Mouse (Mus musculus) bone marrow macrophage, adult 2 months (primary cell): Measurements from ENCODE around the gene Epsti1. TPM values are rescaled to one million over a fixed set of nuclear protein-coding genes. Genes with fewer than 3 reads are reported as not detected.

Experiments used
- H3K27ac ChIP-seq: 2 replicates; pipeline ENCODE4 v1.5.1; 2012; ENCODE audit warnings: low read depth, low read length; ENCODE audit not compliant: insufficient read depth
- H3K4me1 ChIP-seq: 2 replicates; pipeline ENCODE4 v1.6.1; 2012; ENCODE audit warnings: low read length; ENCODE audit not compliant: control insufficient read depth, insufficient read depth
- H3K4me3 ChIP-seq: 2 replicates; pipeline ENCODE4 v1.5.1; 2012; ENCODE audit warnings: mild to moderate bottlenecking, low read length, moderate library complexity; ENCODE audit not compliant: insufficient read depth
- CTCF ChIP-seq: IDR thresholded peaks from 2 replicates; pipeline ENCODE4 v1.5.1; 2012; ENCODE audit warnings: low read depth, mild to moderate bottlenecking, low read length, moderate library complexity
- POLR2A ChIP-seq: IDR thresholded peaks from 2 replicates; pipeline ENCODE4 v1.6.1; 2012; ENCODE audit warnings: mild to moderate bottlenecking, low read depth, low read length, borderline replicate concordance
- polyA plus RNA-seq: library from polyadenylated mRNA; stranded (reverse); fragments of >200 nt; gene quantifications from 2 replicates; pipeline ENCODE4 v1.2.4, GENCODE M21; 2012; ENCODE audit not compliant: missing spikeins, insufficient read depth, insufficient read length

Epsti1 gene
- polyA plus RNA-seq, 1 experiment, result 132 TPM

DNA sequence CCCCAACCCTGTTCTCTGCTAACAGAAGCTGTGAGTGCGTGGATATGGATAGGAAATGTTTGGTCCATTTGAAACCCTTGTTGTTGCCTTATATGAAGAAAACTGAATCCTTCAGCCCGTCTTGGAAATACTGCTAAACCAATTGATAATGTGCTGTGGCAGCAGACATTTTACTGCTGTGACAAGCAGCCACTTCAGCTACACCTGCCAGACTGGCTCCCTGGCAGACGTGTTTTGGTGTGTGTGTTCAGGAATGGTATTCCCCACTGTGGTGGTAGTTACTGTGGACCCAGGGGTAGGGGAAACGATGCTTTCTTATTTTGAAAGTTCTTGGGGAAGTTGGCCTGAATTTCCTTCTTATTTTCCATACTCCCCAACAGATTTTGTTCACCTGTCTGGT lies 100.4 kb downstream of the Epsti1 start:
- Histone ChIP-seq H3K4me1 (no peaks in the 10 kb centered on the region), H3K27ac (no peak overlapping the region), H3K4me3 (no peak overlapping the region)
- no peak for TF ChIP-seq POLR2A

- no peak overlapping the region for H3K27ac ChIP-seq
- TF ChIP-seq CTCF (no peak), POLR2A (no peak)
- no peaks in the 10 kb centered on the region for H3K4me1 ChIP-seq
- no peak overlapping the region for H3K4me3 ChIP-seq
These were observed 104.0 kb downstream of the Epsti1 start for GRCm38 (mm10) chr14:78008019-78008418.

GRCm38 (mm10) chr14:78011808-78012207 lies 107.8 kb downstream of the Epsti1 start:
- no peak for TF ChIP-seq CTCF
- no peak for TF ChIP-seq POLR2A
- Histone ChIP-seq H3K27ac (no peak overlapping the region), H3K4me3 (peak overlapping the region; percentile 31; the same call in 1 of the 2 replicates), H3K4me1 (no peaks in the 10 kb centered on the region)

DNA sequence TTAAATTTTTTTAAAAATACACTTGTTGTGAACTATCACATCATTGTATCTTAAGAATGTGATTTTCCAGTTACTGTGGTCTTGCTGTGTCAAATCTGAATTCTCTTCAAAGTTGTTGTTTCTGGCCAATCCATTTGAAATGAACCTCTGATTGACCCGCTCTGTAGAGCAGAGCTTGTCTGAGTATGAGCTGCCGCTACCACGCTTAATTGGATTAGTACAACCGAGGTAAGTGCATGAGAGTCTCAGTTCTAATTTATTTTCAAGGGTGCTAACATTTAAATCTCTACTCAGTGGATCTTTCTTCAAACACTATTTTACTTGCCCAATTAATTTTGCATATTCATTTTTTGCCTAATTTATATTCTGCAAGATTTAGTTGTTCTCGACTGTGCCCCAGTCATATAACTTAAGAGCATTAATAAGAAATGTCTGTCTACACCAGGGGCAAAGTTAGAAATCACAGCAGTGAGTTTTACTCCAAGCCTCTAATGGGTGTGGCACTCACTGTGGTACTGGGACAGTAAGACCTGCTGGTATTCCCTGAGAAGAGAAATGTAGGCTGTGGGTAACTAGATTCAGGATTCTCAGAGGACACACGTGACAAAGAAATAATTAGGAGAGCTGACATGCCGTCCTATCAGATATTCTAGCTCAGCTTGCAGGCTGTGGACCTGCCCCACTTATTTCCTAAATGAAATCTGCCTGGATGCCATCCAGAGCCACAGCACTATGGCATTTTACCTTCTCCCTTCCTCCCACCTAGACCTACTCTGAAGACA lies 111.7 kb downstream of the Epsti1 start:
- TF ChIP-seq CTCF (no peak), POLR2A (no peak)
- Histone ChIP-seq H3K4me3 (no peak overlapping the region), H3K4me1 (no peaks in the 10 kb centered on the region), H3K27ac (no peak overlapping the region)

- no peak overlapping the region for H3K4me3 ChIP-seq
- H3K27ac ChIP-seq, result no peak overlapping the region
- TF ChIP-seq POLR2A (no peak), CTCF (no peak)
- no peaks in the 10 kb centered on the region for H3K4me1 ChIP-seq
These were observed 112.4 kb downstream of the Epsti1 start for GRCm38 (mm10) chr14:78016398-78016797.

GRCm38 (mm10) chr14:78019935-78020334 lies 115.9 kb downstream of the Epsti1 start:
- TF ChIP-seq CTCF, result no peak
- no peak for TF ChIP-seq POLR2A
- Histone ChIP-seq H3K4me1 (no peaks in the 10 kb centered on the region), H3K27ac (no peak overlapping the region), H3K4me3 (no peak overlapping the region)

DNA sequence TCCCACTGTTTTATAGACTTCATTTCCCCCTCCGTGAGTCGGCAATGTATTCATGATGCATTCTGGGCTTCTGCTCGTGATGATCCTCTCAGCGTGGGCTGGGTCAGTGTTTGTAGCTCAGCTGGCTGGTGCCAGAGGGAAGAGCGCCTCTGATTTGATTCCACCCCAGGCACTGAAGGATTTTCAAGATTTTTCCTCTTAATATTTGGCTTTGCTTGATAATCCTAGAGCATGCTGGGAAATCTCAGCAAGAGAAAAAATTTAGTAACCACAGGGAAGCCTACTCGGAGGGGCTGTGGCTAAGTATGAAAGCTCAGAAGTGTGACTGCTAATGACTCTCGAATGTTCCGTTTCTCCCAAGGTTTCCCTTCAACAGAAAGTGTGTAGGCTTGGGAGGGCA lies 134.8 kb downstream of the Epsti1 start:
- Histone ChIP-seq H3K4me1 (no peaks in the 10 kb centered on the region), H3K4me3 (no peak overlapping the region)
- TF ChIP-seq POLR2A, result no peak
- no peak for TF ChIP-seq CTCF

GRCm38 (mm10) chr14:78040643-78041042 lies 136.6 kb downstream of the Epsti1 start:
- H3K4me1 ChIP-seq, result no peaks in the 10 kb centered on the region
- no peak overlapping the region for H3K27ac ChIP-seq
- TF ChIP-seq CTCF, result no peak
- H3K4me3 ChIP-seq, result no peak overlapping the region

More for the DNA sequence above, 134.8 kb downstream of the Epsti1 start:
- H3K27ac ChIP-seq, result no peak overlapping the region

- no peak overlapping the region for H3K27ac ChIP-seq
- no peak overlapping the region for H3K4me3 ChIP-seq
- H3K4me1 ChIP-seq, result no peaks in the 10 kb centered on the region
- TF ChIP-seq CTCF (no peak), POLR2A (no peak)
These were observed 138.0 kb downstream of the Epsti1 start for GRCm38 (mm10) chr14:78041886-78042526.

- no peak overlapping the region for H3K4me3 ChIP-seq
- no peak overlapping the region for H3K27ac ChIP-seq
- no peaks in the 10 kb centered on the region for H3K4me1 ChIP-seq
- TF ChIP-seq CTCF (no peak), POLR2A (no peak)
These were observed 139.0 kb downstream of the Epsti1 start for GRCm38 (mm10) chr14:78043079-78043478.

GRCm38 (mm10) chr14:78048258-78048657 lies 144.2 kb downstream of the Epsti1 start:
- TF ChIP-seq CTCF, result no peak
- TF ChIP-seq POLR2A, result no peak
- no peak overlapping the region for H3K4me3 ChIP-seq
- no peak overlapping the region for H3K27ac ChIP-seq
- H3K4me1 ChIP-seq, result no peaks in the 10 kb centered on the region
